Mouse (Mus musculus) limb, embryonic 10.5 days (tissue): Measurements from ENCODE around the gene Mphosph10. TPM values are rescaled to one million over a fixed set of nuclear protein-coding genes. Genes with fewer than 3 reads are reported as not detected.

Source experiments
- DNase-seq: peaks from one replicate; pipeline ENCODE4 v3.0.0-alpha.2; 2017; ENCODE audit warnings: low spot score
- H3K27ac ChIP-seq: fragments of 300-500 bp; sonication (generic); 2 replicates; pipeline ENCODE4 v1.5.1; 2016; ENCODE audit warnings: mild to moderate bottlenecking
- H3K27me3 ChIP-seq: fragments of 300-500 bp; sonication (generic); 2 replicates; pipeline ENCODE4 v1.6.1; 2016; ENCODE audit warnings: low read depth, mild to moderate bottlenecking; ENCODE audit not compliant: poor library complexity, severe bottlenecking
- H3K36me3 ChIP-seq: fragments of 300-500 bp; sonication (generic); 2 replicates; pipeline ENCODE4 v1.6.1; 2016; ENCODE audit warnings: mild to moderate bottlenecking, moderate library complexity
- H3K4me1 ChIP-seq: fragments of 300-500 bp; sonication (generic); 2 replicates; pipeline ENCODE4 v1.6.1; 2016
- H3K4me3 ChIP-seq: fragments of 300-500 bp; sonication (generic); 2 replicates; pipeline ENCODE4 v1.5.1; 2016; ENCODE audit warnings: mild to moderate bottlenecking, moderate library complexity
- H3K9me3 ChIP-seq: fragments of 300-500 bp; sonication (generic); replicated peaks from 2 replicates; pipeline ENCODE4 v1.6.1; 2016; ENCODE audit warnings: mild to moderate bottlenecking
- WGBS: fragments of 180-500 bp; shearing (Covaris S2); methylation state at CpG from one replicate; pipeline ENCODE4 v1.1.7; 2016; 5-methylcytosine and 5-hydroxymethylcytosine counted together
- polyA plus RNA-seq: library from polyadenylated mRNA; unstranded; fragments of >200 nt; fragmentation: Nextera tagmentation; extraction: Ambion mirVana; gene quantifications from 2 replicates; pipeline ENCODE4 v1.2.1, GENCODE M21; 2016

The Mphosph10 gene
- polyA plus RNA-seq, 1 experiment from 2014 or later: 53.3 TPM

DNA sequence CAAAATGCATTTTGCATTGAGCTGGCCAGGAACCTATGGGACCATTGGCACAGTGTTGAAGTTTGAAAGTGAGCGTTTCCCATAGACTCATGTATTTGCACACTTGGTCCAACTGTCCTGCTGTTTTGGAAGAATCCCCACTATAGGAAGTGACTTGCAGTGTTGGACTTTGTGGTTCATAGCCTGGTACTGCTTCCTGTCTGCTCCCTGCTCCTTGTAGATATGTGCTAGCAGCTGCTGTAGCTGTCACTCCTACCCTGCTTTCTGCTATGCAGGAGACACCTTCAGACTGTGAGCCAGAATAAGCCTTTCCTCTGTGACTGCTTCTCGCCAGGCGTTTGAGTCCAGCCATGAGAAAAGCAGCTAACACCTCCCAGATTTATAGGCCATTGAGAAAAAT lies 60.8 kb downstream of the Mphosph10 start:
- no peak overlapping the region for H3K4me3 ChIP-seq
- no peak for DNase-seq
- peaks cover 33% of the 10 kb centered on the region for H3K36me3 ChIP-seq
- WGBS: 89% methylated on average over 3 of the region's 3 CpGs
- H3K9me3 ChIP-seq: no peaks in the 10 kb centered on the region
- no peaks in the 10 kb centered on the region for H3K27me3 ChIP-seq
- H3K4me1 ChIP-seq: no peaks in the 10 kb centered on the region
- no peak overlapping the region for H3K27ac ChIP-seq

DNA sequence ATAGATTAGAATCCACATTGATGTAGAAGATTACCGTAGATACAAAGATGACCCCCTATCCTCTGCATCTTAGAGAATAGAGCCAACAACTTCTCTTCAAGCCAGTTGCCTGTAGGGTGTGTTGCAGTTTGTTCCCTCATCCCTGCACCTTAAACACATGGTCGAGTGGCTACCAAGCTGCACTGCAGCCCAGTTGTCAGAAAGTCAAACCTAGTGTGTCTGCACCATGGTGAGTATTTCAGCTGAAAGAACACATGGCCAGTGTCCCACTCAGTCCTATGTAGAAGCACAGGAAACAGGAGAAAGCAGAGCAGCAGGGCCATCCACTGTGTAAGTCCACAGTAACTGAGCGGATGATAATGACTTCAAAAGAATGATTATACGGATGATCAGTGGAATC lies 64.6 kb downstream of the Mphosph10 start:
- no peak overlapping the region for H3K27ac ChIP-seq
- 89% methylated on average over 4 of the region's 4 CpGs for WGBS
- DNase-seq: no peak
- peaks cover 16% of the 10 kb centered on the region for H3K36me3 ChIP-seq
- H3K9me3 ChIP-seq: no peaks in the 10 kb centered on the region
- no peaks in the 10 kb centered on the region for H3K4me1 ChIP-seq
- no peaks in the 10 kb centered on the region for H3K27me3 ChIP-seq
- H3K4me3 ChIP-seq: no peak overlapping the region

DNA sequence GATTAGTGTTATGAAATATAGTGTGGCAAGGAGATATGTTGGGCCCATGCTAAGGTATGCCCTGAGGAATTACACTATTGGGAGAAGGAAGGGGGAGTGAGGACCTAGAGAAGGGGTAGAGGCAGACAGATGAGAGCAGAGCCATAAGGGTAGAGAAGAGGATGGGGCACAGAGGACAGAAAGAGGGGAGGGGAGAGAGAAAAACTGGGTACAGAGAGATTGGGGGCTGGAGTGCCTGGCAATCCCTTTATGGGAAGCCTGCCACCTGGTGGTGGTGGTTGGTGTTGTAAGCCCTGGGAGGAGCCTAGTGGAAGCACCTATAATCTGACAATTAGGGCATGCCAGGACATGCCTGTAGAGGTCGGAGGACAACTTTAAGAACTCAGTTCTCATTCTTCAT lies 65.2 kb downstream of the Mphosph10 start:
- WGBS: 34% methylated on average over 1 of the region's 1 CpGs

More for the DNA sequence above, 65.2 kb downstream of the Mphosph10 start:
- H3K4me3 ChIP-seq: no peak overlapping the region
- H3K36me3 ChIP-seq: peaks cover 17% of the 10 kb centered on the region
- DNase-seq: peak; percentile 79
- H3K27me3 ChIP-seq: no peaks in the 10 kb centered on the region
- no peaks in the 10 kb centered on the region for H3K9me3 ChIP-seq
- no peaks in the 10 kb centered on the region for H3K4me1 ChIP-seq
- H3K27ac ChIP-seq: no peak overlapping the region

Other genes starting within 250 kb of the Mphosph10 start
- gene Trpm1, start 238.4 kb downstream of the Mphosph10 start, polyA plus RNA-seq: 3.6 TPM in 2 replicates
- gene Mtmr10, start 104.6 kb downstream of the Mphosph10 start, polyA plus RNA-seq: 8.5 and 10.5 TPM in 2 replicates
- 8.8 and 9.7 TPM in 2 replicates for gene Fan1, start 18.2 kb downstream of the Mphosph10 start, polyA plus RNA-seq
- 42.2 and 45.1 TPM in 2 replicates for gene Mcee, start 339 bp upstream of the Mphosph10 start, polyA plus RNA-seq
- gene Apba2, start 109.4 kb upstream of the Mphosph10 start, polyA plus RNA-seq: 6.6 and 7.8 TPM in 2 replicates